Mouse (Mus musculus): ENCODE data around the gene Tmem79. TPM values are rescaled to one million over a fixed set of nuclear protein-coding genes. Genes with fewer than 3 reads are reported as not detected.
"Not testable (repeated sequence)": the region's sequence is repeated elsewhere in the genome, so short reads cannot be mapped to it uniquely, and the experiment has no call there.

Tmem79 gene
- polyA plus RNA-seq, 1 experiment: 0.71 TPM

DNA sequence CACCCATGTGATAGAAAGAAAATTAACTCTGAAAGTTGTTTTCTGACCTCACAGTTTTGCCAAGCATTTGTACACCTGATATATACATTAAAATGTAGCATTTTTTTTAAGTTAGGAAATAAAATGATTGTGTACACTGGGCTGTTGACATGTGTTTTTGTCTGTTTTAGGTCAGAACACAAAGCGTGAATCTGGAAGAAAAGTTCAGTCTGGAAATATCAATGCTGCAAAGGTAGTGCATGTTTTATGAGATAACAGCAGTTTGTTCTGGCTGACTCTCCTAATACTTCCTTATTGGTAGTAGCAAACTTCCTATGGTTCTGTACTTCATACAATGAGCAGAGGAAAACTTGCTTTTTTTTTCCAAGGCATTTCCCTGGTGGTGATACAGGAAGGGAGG lies 36.8 kb downstream of the Tmem79 start:
- TF ChIP-seq POLR2A (IDR thresholded peaks at IDR 0.05; ENCODE audit: borderline replicate concordance, low read depth, low read length) (no peak), CTCF (IDR thresholded peaks at IDR 0.05; ENCODE audit: low read depth, low read length) (no peak)
- peaks cover 7% of the 10 kb centered on the region for H3K4me1 ChIP-seq (ENCODE audit: control insufficient read depth, insufficient read depth, low read length)
- no peak overlapping the region for H3K4me3 ChIP-seq (ENCODE audit: insufficient read depth, low read length)
- H3K27ac ChIP-seq (ENCODE audit: insufficient read depth, low read depth, low read length): no peak overlapping the region

DNA sequence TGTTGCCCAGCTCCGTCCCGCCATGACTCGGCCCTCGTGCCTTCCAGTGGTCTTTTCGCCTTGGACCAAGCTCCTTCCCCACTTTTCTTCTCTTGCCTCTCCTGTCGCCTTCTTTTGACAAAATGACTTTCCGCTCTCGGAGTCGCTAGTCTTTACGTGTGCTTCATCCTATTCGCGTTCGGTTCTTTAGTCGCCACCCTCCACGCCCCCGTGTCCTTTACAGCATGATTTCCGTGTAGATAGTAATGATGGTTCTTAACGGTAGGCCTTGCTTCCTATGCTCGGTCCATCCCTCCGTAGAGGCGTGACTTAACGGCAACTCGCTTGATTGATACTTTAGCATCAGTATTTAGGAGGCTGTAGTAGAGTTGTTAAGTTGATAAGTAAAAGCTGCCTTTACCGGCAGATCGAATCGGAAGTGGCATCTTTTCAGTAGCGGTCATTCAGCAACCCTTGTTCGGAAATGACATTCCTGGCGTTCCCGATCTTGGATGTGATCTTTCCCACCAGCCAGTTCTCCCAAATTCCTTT lies 38.6 kb downstream of the Tmem79 start:
- peak overlapping the region; percentile 68 for H3K4me3 ChIP-seq (ENCODE audit: insufficient read depth, low read length)
- peak overlapping the region; percentile 59 for H3K27ac ChIP-seq (ENCODE audit: insufficient read depth, low read depth, low read length)
- H3K4me1 ChIP-seq (ENCODE audit: control insufficient read depth, insufficient read depth, low read length): peaks cover 7% of the 10 kb centered on the region
- no peak for TF ChIP-seq POLR2A (IDR thresholded peaks at IDR 0.05; ENCODE audit: borderline replicate concordance, low read depth, low read length)
- TF ChIP-seq CTCF (IDR thresholded peaks at IDR 0.05; ENCODE audit: low read depth, low read length): no peak

DNA sequence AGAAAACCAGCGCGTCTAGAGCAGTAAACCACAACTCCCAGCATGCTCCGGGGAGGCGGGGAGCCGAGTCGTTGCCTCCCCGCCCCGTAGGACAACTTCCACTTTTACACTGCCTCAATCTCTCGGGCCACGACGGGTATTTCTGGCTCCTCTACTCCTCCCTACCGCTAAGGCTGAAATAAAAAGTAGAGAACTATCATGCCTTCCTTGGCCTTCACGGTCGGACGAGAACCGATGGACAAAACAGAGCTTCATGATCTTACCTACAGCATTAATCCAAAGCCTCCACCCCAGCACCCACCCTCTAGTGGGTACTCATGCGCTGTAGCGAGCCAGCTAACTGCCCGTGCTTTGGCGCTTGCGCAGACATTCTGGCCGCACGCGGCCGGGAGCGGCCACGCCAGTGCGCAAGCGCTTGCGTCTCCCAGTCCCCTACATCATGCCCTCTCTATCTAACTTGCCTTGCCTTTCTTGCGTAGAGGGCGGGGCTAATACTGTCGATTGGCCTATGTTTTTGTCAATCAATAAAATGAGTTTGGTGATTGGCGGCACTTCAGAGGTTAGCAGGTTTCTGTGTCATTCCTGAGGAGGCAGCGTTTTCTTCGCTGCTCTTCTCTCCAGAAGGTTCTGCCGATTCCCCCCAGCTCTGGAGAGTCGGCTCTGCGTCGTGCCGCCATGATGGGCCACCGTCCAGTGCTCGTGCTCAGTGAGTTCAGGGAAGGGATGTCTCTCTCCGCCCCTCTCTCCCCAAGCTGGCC lies 39.2 kb downstream of the Tmem79 start, which contains the start of the genes Tsacc and Cct3:
Tsacc (minus strand) TSS at position 439 of the 758 bp plus-strand sequence.
Cct3 (plus strand) TSS at position 556 of the 758 bp plus-strand sequence.
- peaks cover 7% of the 10 kb centered on the region for H3K4me1 ChIP-seq (ENCODE audit: control insufficient read depth, insufficient read depth, low read length)
- no peak for TF ChIP-seq CTCF (IDR thresholded peaks at IDR 0.05; ENCODE audit: low read depth, low read length)
- TF ChIP-seq POLR2A (IDR thresholded peaks at IDR 0.05; ENCODE audit: borderline replicate concordance, low read depth, low read length): no peak
- peak within 1 kb of the TSS; percentile 92 for H3K27ac ChIP-seq (ENCODE audit: insufficient read depth, low read depth, low read length)
- peak within 1 kb of the TSS; percentile 75 for H3K4me3 ChIP-seq (ENCODE audit: insufficient read depth, low read length)

DNA sequence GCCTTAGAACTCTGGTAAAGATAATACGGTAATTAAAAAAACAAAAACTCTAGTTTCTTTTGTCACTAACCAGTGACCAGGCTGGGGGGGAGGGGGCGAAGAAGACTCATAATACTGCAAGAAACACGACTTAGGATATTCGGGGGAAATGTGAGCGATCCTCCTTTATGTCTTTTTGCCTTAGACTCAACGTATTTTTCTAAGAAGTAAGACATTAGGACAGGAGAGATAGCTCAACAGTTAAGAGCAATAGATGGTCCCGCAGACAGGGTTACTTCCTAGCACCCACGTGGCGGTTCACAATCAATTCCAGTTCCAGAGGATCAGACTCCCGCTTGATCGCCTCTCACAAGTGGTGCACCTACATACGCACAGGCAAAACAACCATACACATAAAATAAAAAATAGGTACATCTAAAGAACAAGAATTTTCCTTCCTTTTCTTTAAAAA lies 39.8 kb downstream of the Tmem79 start:
- peaks cover 7% of the 10 kb centered on the region for H3K4me1 ChIP-seq (ENCODE audit: control insufficient read depth, insufficient read depth, low read length)
- H3K27ac ChIP-seq (ENCODE audit: insufficient read depth, low read depth, low read length): peak overlapping the region; percentile 92
- H3K4me3 ChIP-seq (ENCODE audit: insufficient read depth, low read length): peak overlapping the region; percentile 75
- TF ChIP-seq POLR2A (IDR thresholded peaks at IDR 0.05; ENCODE audit: borderline replicate concordance, low read depth, low read length) (no peak), CTCF (IDR thresholded peaks at IDR 0.05; ENCODE audit: low read depth, low read length) (no peak)

DNA sequence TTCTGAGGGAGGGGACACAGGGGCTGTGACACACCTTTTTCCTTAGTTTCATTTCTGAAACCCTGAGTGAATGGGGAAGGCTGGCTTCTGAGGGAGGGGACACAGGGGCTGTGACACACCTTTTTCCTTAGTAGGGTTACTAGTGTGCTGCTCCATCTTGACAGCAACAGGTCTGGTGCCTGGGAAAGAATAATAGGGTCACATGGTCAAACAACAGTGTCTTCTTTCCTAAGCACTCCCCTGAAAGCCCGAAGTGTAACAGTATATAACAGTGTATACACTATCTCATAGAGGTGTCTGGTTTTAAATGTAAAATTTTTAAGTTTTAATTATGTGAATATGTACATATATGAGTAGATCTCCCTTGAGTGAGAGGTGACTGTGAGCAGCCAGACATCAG lies 40.7 kb downstream of the Tmem79 start:
- Histone ChIP-seq H3K27ac (ENCODE audit: insufficient read depth, low read depth, low read length) (0 out of 2 replicates have a peak overlapping the region, but pooled peaks have one; percentile 92), H3K4me3 (ENCODE audit: insufficient read depth, low read length) (peak overlapping the region; percentile 75)
- H3K4me1 ChIP-seq (ENCODE audit: control insufficient read depth, insufficient read depth, low read length): not testable (repeated sequence)

DNA sequence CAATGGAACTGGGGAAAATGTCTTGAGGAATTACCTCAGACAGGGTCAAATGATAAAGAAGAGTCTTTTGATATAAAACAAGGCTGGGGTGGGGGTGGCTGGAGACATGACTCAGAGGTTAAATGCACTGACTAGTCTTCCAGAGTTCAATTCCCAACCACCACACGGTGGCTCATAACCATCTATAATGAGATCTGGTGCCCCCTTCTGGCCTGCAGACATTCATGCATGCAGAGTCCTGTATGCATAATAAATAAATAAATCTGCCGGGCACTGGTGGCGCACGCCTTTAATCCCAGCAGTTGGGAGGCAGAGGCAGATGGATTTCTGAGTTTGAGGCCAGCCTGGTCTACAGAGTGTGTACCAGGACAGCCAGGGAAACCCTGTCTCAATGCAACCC lies 44.0 kb downstream of the Tmem79 start:
- Histone ChIP-seq H3K4me1 (ENCODE audit: control insufficient read depth, insufficient read depth, low read length) (peaks cover 2% of the 10 kb centered on the region; the same call in 1 of the 2 replicates), H3K27ac (ENCODE audit: insufficient read depth, low read depth, low read length) (no peak overlapping the region), H3K4me3 (ENCODE audit: insufficient read depth, low read length) (no peak overlapping the region)
- no peak for TF ChIP-seq POLR2A (IDR thresholded peaks at IDR 0.05; ENCODE audit: borderline replicate concordance, low read depth, low read length)
- TF ChIP-seq CTCF (IDR thresholded peaks at IDR 0.05; ENCODE audit: low read depth, low read length): no peak

DNA sequence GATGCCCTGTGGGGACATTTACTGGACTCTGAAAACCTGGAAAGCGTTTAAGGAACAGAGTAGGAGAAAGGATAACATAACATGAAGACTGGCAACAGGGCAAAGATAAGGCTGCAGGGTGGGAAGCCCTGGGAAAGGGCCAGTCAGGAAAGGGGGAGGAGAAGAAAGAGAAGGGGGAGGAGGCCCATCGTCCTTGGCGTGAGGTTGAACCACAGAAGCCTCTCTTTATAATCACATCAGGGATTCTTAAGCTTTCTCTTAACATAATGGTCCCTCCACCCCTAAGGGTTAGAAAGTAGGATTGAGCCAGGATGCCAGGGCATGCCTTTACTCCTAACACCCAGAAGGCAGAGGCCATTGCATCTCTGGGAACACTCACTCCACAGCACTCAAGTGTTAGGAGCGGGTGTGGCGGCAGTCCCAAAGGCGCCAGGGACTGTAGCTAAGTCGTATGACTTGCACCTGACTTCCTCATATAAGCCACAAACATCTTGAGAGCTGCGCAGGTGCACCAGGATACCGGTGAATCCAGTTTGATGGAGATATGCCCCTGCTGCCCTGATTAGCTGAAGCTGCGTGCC lies 47.7 kb downstream of the Tmem79 start:
- H3K4me1 ChIP-seq (ENCODE audit: control insufficient read depth, insufficient read depth, low read length); H3K27ac ChIP-seq (ENCODE audit: insufficient read depth, low read depth, low read length); H3K4me3 ChIP-seq (ENCODE audit: insufficient read depth, low read length): not testable (repeated sequence)

DNA sequence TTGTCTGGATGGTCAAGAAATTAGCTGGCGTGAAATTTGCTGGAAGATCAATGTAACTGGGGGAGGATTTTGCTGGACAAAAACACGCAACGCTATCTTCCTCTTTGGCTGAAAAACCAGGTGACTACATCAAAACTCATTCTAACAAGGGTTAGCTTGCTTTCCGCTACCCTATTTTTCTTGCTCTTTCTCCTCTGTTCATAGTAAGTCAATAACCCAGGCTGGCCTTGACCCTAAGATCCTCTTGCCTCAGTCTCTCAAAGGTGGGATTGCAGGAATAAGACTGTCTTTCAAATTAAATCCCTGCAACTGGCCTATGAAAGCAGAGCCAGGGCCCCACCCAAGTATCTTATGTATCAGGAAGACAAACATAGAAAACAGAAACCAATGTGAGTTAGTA lies 48.8 kb downstream of the Tmem79 start, which contains the start of gene Gm38392:
Gm38392 (minus strand) TSS at position 101 of the 400 bp plus-strand sequence.
- Histone ChIP-seq H3K4me3 (ENCODE audit: insufficient read depth, low read length) (no peak within 1 kb of the TSS), H3K4me1 (ENCODE audit: control insufficient read depth, insufficient read depth, low read length) (no peaks in the 10 kb centered on the region), H3K27ac (ENCODE audit: insufficient read depth, low read depth, low read length) (no peak within 1 kb of the TSS)
- TF ChIP-seq CTCF (IDR thresholded peaks at IDR 0.05; ENCODE audit: low read depth, low read length): no peak
- TF ChIP-seq POLR2A (IDR thresholded peaks at IDR 0.05; ENCODE audit: borderline replicate concordance, low read depth, low read length): no peak

DNA sequence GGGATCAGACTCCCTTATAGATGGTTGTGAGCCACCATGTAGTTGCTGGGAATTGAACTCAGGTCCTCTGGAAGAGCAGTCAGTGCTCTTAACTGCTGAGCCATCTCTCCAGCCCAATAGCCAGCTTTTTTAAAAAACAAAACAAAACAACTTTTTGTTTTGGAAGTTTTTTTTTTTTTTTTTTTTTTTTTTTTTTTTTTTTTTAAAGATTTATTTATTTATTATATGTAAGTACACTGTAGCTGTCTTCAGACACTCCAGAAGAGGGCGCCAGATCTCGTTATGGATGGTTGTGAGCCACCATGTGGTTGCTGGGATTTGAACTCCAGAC lies 50.4 kb downstream of the Tmem79 start:
- H3K4me1 ChIP-seq (ENCODE audit: control insufficient read depth, insufficient read depth, low read length); H3K4me3 ChIP-seq (ENCODE audit: insufficient read depth, low read length); H3K27ac ChIP-seq (ENCODE audit: insufficient read depth, low read depth, low read length): not testable (repeated sequence)

DNA sequence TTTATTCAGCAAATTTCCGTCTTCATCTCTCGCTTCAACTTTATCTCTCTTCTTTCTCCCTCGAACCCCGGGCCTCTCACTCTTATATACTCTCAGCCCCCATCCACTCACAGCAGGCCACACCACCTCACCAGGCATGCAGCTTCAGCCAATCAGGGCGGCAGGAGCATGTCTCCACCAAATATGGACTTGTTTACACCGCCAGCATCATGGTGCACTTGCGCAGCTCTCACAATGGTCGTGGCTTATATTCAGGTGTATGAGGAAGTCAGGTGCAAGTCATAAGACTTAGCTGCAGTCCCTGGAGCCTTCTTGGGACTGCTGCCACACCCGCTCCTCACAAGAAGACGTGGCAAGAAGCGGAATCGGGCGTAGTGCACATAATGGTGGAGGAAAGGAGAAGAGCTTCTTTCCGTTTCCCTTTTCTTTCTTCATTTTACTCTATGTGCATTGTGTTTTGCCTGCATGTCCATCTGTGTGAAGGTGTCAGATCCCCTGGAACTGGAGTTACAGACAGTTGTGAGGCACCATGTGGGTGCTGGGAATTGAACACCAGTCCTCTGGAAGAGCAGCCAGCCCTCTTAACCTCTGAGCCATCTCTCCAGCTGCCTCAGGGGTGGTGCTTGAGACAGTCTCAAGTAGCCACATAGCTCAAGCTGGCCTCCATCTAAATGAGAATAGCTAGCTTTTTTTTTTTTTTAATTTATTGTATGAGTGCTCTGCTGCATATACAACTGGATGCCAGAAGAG lies 51.0 kb downstream of the Tmem79 start:
- H3K4me3 ChIP-seq (ENCODE audit: insufficient read depth, low read length); H3K4me1 ChIP-seq (ENCODE audit: control insufficient read depth, insufficient read depth, low read length); H3K27ac ChIP-seq (ENCODE audit: insufficient read depth, low read depth, low read length): not testable (repeated sequence)

DNA sequence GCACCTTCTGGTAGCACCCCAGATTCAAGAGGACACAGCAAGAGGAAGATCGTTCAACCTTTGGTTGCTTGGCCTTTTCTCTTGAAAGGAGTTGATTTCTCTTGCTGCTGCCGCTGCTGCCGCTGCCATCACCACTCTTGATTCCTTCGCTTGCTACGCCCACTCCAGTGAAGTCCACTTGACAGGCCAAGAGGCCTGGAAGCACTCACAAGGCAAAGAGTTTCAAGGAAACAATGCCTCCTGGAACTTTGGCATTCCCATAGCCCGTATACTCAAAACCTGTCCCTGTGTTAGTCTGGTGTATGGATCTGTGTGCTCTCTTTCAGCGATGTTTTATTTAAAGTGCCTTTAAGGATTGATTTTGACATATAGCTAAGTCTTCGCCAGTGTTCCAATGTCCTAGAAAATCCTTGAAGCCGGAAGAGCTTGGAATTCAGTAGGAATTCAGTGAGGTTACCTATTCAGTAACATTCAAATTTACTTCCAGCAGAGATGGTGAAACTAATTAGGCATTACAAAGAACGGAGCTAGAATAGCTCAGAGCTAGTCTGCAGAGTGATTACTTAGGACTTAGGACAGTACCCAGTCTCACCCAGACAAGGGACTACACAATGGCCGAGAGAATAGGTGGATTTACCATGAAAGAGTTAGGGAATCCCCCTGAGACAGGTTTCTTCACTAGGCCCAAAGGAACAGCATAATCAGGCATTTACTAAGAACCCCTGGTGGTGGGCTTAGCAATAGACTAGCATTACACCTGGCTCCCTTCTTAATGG lies 54.6 kb downstream of the Tmem79 start:
- H3K27ac ChIP-seq (ENCODE audit: insufficient read depth, low read depth, low read length); H3K4me1 ChIP-seq (ENCODE audit: control insufficient read depth, insufficient read depth, low read length); H3K4me3 ChIP-seq (ENCODE audit: insufficient read depth, low read length): not testable (repeated sequence)

All from bone marrow macrophage, adult 2 months (primary cell).